8 mouse cellular contexts compared by ENCODE assay signal in genomic region chr12:45072185-45072584, GRCm38 (mm10). TPM values are rescaled to one million over a fixed set of nuclear protein-coding genes. Genes with fewer than 3 reads are reported as not detected.
DNase-seq lines count a peak whose midpoint lies in the region; ATAC-seq and TF ChIP-seq lines count a peak whose summit lies in the region.

No protein-coding gene starts in this region.

- no peak overlapping the region for H3K4me3 ChIP-seq in intestine, postnatal 0 days (ENCODE audit: low read depth, low read length)
- H3K4me3 ChIP-seq in intestine, embryonic 15.5 days (replicated peaks): no peak overlapping the region
- no peak overlapping the region for H3K4me3 ChIP-seq in hindbrain, postnatal 0 days (ENCODE audit: low read length)
- no peak overlapping the region for H3K4me3 ChIP-seq in midbrain, embryonic 14.5 days (replicated peaks; ENCODE audit: low read depth, low read length)

- peak; percentile 34 for TF ChIP-seq CTCF in intestine, postnatal 0 days (IDR thresholded peaks at IDR 0.05; ENCODE audit: low read depth)
- peak; percentile 27; the same call in 1 of the 2 replicates for TF ChIP-seq CTCF in hindbrain, postnatal 0 days (IDR thresholded peaks at IDR 0.05; ENCODE audit: low read depth)

- H3K9ac ChIP-seq in intestine, postnatal 0 days (ENCODE audit: low read depth, low read length): no peak overlapping the region
- no peak overlapping the region for H3K9ac ChIP-seq in intestine, embryonic 15.5 days
- H3K9ac ChIP-seq in hindbrain, postnatal 0 days (replicated peaks; ENCODE audit: low read length): no peak overlapping the region
- no peak overlapping the region for H3K9ac ChIP-seq in midbrain, embryonic 14.5 days (replicated peaks; ENCODE audit: low read length)

- no peaks in the 10 kb centered on the region for H3K9me3 ChIP-seq in intestine, postnatal 0 days (ENCODE audit: control insufficient read depth)
- H3K9me3 ChIP-seq in intestine, embryonic 15.5 days: no peaks in the 10 kb centered on the region
- H3K9me3 ChIP-seq in hindbrain, postnatal 0 days (ENCODE audit: low read length): no peaks in the 10 kb centered on the region
- no peaks in the 10 kb centered on the region for H3K9me3 ChIP-seq in midbrain, embryonic 14.5 days (ENCODE audit: control insufficient read depth, low read length)

- peak overlapping the region; percentile 96 for H3K4me2 ChIP-seq in intestine, postnatal 0 days (replicated peaks; ENCODE audit: low read depth)
- no peak overlapping the region for H3K4me2 ChIP-seq in intestine, embryonic 15.5 days (replicated peaks)
- H3K4me2 ChIP-seq in hindbrain, postnatal 0 days (ENCODE audit: low read depth, low read length): peak overlapping the region; percentile 99
- H3K4me2 ChIP-seq in midbrain, embryonic 14.5 days (ENCODE audit: low read length): peak overlapping the region; percentile 99; the same call in 1 of the 2 replicates

- WGBS in intestine, postnatal 0 days: 68% methylated on average over 3 of the region's 3 CpGs
- WGBS in intestine, embryonic 15.5 days: 67% methylated on average over 3 of the region's 3 CpGs
- 51% methylated on average over 3 of the region's 3 CpGs for WGBS in hindbrain, postnatal 0 days
- WGBS in midbrain, embryonic 14.5 days: 41% methylated on average over 3 of the region's 3 CpGs

- ATAC-seq in intestine, postnatal 0 days: no peak
- ATAC-seq in intestine, embryonic 15.5 days: no peak
- ATAC-seq in hindbrain, postnatal 0 days: no peak
- no peak for ATAC-seq in midbrain, embryonic 14.5 days (ENCODE audit: low FRiP score, low TSS enrichment)
- no peak for ATAC-seq in megakaryocyte, adult 5-6 weeks (ENCODE audit: poor library complexity, severe bottlenecking)

- H3K4me1 ChIP-seq in intestine, postnatal 0 days (replicated peaks; ENCODE audit: control insufficient read depth, insufficient read depth, low read length): peaks cover 2% of the 10 kb centered on the region; the same call in 1 of the 2 replicates
- H3K4me1 ChIP-seq in intestine, embryonic 15.5 days (replicated peaks): peaks cover 16% of the 10 kb centered on the region
- no peaks in the 10 kb centered on the region; the same call in 1 of the 2 replicates for H3K4me1 ChIP-seq in hindbrain, postnatal 0 days (ENCODE audit: insufficient read depth, low read length)
- H3K4me1 ChIP-seq in midbrain, embryonic 14.5 days (ENCODE audit: control insufficient read depth, insufficient read depth, low read length): no peaks in the 10 kb centered on the region

- DNase-seq in adrenal gland, postnatal 10 days: peak; percentile 21
- DNase-seq in adrenal gland, postnatal 36 days: no peak
- DNase-seq in hindbrain, postnatal 0 days (ENCODE audit: low spot score): peak; percentile 21
- DNase-seq in midbrain, embryonic 14.5 days: no peak
- no peak for DNase-seq in right cerebral cortex, adult 2 months (ENCODE audit: low spot score in 2 of 2)

- H3K36me3 ChIP-seq in intestine, postnatal 0 days (ENCODE audit: control insufficient read depth, insufficient read depth): no peaks in the 10 kb centered on the region
- no peaks in the 10 kb centered on the region for H3K36me3 ChIP-seq in intestine, embryonic 15.5 days
- no peaks in the 10 kb centered on the region for H3K36me3 ChIP-seq in hindbrain, postnatal 0 days (ENCODE audit: insufficient read depth, low read length)
- no peaks in the 10 kb centered on the region for H3K36me3 ChIP-seq in midbrain, embryonic 14.5 days (ENCODE audit: control insufficient read depth, insufficient read depth, low read length)

- H3K27ac ChIP-seq in intestine, postnatal 0 days (ENCODE audit: low read depth, low read length): no peak overlapping the region
- H3K27ac ChIP-seq in intestine, embryonic 15.5 days: no peak overlapping the region
- H3K27ac ChIP-seq in hindbrain, postnatal 0 days: no peak overlapping the region
- no peak overlapping the region for H3K27ac ChIP-seq in midbrain, embryonic 14.5 days (replicated peaks; ENCODE audit: low read depth, low read length)

- H3K27me3 ChIP-seq in intestine, postnatal 0 days (replicated peaks; ENCODE audit: control insufficient read depth, insufficient read depth, low read length): no peaks in the 10 kb centered on the region
- H3K27me3 ChIP-seq in intestine, embryonic 15.5 days (replicated peaks): no peaks in the 10 kb centered on the region
- no peaks in the 10 kb centered on the region for H3K27me3 ChIP-seq in hindbrain, postnatal 0 days (ENCODE audit: insufficient read depth, low read length)
- H3K27me3 ChIP-seq in midbrain, embryonic 14.5 days (ENCODE audit: control insufficient read depth, insufficient read depth, low read length): peaks cover 8% of the 10 kb centered on the region; the same call in 1 of the 2 replicates

RNA-seq across cellular contexts. Expression of gene Stxbp6, which starts 2.3 kb away (rescaled TPM):
- 10 to 100 TPM; 17.6 to 20.7 TPM for total RNA-seq in adrenal gland, postnatal 10 days (2021)
- 10 to 100 TPM; 16.7 to 22.2 TPM for total RNA-seq in adrenal gland, postnatal 36 days (2021)
- polyA plus RNA-seq in intestine, postnatal 0 days (2015; fragmentation: Nextera tagmentation; extraction: Ambion mirVana): 9.2 and 14.7 TPM in 2 replicates
- 12.1 and 18.8 TPM in 2 replicates for polyA plus RNA-seq in intestine, embryonic 15.5 days (2015; fragmentation: Nextera tagmentation; extraction: Ambion mirVana)
- 19.3 and 25.1 TPM in 2 replicates for total RNA-seq in hindbrain, postnatal 0 days (2014; rRNA removed)
- 17.8 and 18.6 TPM in 2 replicates for polyA plus RNA-seq in hindbrain, postnatal 0 days (2015; fragmentation: Nextera tagmentation; extraction: Ambion mirVana)
- polyA plus RNA-seq in midbrain, embryonic 14.5 days (2014; fragmentation: Nextera tagmentation; extraction: Ambion mirVana): 15.6 TPM in 2 replicates
- 43.0 and 54.7 TPM in 2 replicates for total RNA-seq in megakaryocyte, adult 5-6 weeks (2015)
- 53.3 and 56.1 TPM in 2 replicates for total RNA-seq in megakaryocyte, adult 5-6 weeks (2017)

Comparison
In these comparisons a context has a peak if more than half of its experiments do, and no peak if none do; other contexts are left out.
1. DNase-seq: peak in adrenal gland, postnatal 10 days (single experiment) and hindbrain, postnatal 0 days (single experiment); none in adrenal gland, postnatal 36 days (0 of 2), midbrain, embryonic 14.5 days (single experiment) and right cerebral cortex, adult 2 months (0 of 2).